Mouse (Mus musculus): ENCODE results near the gene Pgm1.

Gene Pgm1

DNA sequence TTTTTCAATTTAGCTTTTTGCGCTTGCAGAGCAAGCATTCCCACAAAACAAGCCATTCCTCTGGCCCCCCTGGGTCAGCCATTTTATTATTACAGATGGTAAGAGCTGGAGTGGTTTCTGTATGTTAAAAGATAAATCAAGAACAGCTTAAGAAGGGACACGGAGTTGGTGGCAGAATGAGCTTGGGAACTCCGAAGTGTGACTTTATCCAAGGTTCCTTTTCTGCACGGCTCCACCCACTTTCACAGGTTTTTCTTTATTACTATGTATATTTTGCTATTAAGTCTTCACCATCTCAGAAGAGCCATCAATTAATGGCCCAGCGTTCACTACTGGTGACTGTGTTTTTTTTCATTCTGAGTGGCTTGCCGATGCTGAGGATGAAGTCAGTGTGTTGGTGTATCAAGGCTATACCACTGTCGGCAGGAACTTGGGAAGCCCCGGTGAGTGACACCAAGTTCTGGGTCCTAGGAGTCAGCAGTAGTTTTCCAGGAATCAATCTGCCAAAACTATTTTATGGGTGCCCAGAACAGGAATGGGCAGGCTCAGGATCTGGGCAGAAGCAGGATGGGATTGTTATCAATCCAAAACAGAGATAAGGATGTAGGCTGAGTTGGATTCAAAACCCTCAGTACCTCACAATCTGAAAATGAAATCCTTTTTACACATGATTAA, 83.3 kb downstream of the Pgm1 start:
- peak in 1 of 2 experiments; percentile 2 for DNase-seq

DNA sequence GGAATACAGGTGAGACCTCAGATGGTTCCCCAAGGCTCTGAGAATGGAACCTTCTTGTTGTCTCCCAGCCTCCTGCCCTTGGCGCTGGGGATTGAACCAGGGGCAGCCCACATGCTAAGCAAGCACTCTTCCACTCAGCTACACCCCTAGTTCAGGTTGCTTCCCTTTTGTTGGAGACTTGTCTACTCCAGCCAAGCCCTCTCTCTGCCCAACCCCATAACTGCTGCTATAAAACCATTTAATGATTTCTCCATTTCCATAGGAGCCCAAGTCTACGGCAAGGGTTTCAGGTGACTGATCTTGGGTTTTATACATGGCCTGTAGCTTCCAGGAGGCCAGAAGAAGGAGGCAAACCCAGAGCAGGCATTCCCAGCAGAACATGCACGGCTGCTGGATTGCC, 98.6 kb downstream of the Pgm1 start:
- no peak for DNase-seq

DNA sequence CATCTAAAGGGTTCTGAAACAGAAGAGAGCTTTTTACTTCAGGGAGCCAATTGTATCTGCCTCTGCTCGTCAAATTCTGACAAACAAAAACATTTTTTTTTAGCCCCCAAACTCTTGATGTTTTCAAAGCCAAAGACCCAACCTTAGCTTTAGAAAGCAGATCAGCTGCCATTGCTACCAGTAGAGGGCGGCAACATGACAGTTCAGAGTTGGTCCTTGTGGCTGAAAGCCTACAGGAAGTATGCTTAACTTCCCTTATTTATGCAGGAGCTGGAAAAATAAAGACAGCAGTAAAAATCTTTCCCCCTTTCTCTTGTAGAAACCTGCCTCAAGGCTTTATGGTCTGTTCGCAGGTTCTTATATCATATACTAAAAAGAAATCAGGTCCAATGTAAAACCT, 99.4 kb downstream of the Pgm1 start:
- peak; percentile 66 to 84 for DNase-seq

DNA sequence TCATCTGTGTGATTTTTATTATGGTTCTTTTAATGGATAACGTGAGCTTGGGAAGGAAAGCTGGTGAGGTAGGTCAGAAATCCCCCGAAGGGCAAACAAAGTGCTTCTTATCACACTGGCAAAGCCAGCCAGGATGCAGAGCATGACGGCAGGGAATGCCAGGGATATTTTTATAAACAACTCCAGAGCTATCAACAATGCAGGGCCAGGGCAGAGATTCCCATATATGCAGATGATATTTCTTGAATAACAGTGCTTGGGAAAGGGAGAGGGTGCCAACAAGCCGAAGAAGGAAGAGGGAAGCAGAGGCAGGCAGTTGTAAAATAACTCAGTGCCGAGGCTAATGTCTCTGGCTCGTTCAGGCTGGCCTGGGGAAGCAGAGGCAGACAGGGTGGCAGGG, 102.1 kb downstream of the Pgm1 start:
- no peak for DNase-seq

DNA sequence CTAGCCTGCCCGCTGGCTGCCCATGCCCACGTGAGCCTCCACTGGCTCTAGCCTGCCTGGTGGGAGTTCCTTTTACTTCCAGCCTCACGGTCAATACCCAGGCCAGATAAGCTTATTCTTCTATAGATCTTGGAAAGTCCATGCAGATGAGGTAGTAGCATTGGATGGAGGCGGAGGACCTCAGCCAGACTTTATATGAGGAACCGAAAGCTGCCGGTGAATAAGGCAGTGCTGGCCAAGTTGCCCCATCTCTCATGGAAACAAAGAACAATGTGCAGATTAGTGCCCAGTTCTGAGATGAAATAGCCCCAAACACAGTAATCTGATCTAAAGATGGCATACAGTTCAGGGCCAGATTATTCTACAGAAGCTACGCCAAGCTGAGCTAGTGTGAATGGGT, 103.4 kb downstream of the Pgm1 start:
- peak in 1 of 2 experiments; percentile 2 for DNase-seq

DNA sequence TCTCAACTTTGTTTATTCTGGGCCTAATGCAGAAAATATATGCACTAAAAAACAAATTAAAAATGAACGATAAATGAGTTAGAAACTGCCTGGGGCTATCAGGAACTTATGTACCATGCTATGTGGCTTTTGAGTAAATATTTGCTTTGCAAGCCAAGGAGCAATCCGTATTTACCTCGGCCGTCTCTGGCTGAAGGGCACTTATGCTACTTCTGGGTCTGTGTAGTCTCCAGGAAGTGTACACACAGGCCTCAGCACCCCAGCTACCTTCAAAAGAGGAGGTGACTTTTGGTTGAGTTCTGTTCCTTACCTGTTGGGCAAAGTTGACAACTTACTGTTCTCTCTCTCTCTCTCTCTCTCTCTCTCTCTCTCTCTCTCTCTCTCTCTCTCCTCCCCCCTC, 104.7 kb downstream of the Pgm1 start:
- DNase-seq, result peak; percentile 8 to 60

DNA sequence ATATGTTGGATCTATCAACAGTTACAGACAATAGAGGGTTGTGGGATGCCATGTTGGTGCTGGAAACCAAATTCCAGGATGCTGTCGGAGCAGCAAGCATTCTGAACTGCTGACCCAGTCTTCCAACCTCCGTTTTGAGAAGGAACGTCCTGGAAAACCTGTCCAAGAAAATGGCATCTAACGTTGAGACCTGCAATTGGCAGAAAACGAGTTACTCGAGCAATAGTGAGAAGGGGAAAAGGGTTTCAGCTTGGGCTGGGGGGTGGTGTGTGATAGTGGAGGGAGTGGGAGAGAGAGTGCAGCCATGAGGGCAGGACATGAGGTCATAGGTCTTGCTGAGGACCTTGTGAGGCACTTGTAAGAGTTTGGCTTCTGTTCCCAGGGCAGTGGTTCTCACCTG, 105.8 kb downstream of the Pgm1 start:
- peak in 1 of 2 experiments; percentile 1 for DNase-seq

DNA sequence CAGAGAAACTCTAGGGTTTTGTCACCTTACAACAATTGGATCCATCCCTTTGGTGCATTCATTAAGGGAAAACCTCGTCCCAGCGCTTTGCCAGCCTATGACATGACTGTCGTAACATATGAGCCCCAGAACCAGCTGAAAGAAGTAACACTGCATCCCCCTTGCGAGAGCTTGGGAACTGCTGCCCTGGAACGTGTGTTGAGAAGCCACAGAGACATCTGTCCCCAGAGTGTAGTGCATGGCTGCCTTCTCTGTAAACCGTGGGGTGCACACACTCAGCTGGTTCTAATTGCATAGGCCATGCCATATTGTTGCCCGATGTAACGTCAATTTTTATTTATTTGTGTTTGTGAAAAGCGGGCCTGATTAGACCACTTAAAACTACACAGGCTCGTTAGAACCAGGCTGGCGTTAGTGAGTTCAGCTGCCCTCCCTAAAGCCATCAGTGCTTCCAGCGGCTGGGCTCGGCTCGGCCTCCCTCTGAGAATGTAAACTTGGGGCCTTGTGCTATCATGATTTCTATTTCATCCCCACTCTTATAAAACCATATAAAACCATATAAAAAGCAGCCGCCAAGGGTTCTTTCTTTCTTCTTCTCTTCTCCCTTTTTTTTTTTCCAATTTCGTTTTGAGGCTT, 106.8 kb downstream of the Pgm1 start:
- peak in 1 of 2 experiments; percentile 10 for DNase-seq

Measured in lung, postnatal 4 days (tissue).